Mouse (Mus musculus): ENCODE data around the gene Fam193a.
A peak's percentile ranks its signal among the peaks of the same experiment; 100 is the strongest.

Fam193a gene

DNA sequence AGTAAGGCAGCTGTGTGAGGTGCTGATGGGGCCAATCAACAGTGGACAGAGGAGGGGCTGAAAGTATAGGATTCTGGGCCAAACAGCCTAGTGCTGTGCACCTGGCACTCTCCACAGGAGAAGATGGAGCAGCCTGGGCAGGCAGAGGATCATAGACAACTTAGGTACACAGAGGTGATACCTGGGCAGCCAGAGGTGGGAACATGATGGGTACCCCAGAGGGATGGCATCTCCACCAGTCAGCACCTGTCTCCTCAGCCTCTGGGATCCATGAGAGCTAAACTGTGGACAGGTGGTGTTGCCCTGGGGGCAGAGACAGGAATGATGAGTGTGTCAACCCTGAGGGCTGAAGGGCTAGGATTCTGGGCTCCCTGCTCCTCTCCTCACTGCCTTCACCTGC lies 154.8 kb downstream of the Fam193a start:
- DNase-seq: peak; percentile 92

DNA sequence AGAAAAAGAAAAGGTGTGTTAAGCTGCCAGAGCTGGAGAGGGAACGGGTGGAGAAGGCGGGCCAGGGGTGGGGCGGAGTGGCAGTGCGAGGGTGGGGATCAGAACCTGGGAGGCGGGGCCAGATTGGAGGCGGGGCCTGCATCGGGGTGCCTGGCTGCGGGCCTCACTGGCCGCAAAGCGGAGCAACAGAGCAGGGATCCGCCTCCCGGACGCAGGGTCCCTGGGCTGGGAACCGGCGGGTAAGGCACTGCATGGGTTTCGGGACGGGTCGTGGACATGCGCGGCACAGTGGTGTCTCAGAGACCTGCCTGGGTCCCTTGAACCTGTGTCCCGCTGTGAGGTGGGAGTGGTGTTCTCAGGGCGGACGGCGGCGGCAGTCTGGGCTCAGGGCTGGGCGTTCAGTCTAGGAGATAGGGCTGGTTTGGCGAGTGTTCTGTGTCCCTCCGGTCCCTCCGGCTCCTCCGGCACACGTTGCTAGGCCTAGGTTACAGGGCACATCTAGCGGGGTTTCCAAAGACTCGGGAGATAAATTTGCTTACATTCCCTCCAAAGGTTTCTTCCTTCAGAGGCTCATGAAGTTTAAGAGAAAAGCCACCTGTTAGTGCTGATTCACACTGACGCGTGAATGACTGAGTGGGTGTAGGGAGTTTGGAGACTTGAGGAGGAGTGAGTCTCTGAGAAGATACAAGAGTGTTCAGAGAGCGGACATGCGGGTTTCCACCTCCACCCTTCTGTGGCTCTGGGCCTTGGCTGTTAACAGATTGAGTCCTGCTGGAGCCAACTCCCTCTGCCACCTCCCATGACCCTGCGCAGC lies 156.1 kb downstream of the Fam193a start, which contains the start of gene Sh3bp2:
TSS of gene Sh3bp2 (plus strand) at position 176 of the 814 bp plus-strand sequence.
- peak; percentile 100 for DNase-seq

DNA sequence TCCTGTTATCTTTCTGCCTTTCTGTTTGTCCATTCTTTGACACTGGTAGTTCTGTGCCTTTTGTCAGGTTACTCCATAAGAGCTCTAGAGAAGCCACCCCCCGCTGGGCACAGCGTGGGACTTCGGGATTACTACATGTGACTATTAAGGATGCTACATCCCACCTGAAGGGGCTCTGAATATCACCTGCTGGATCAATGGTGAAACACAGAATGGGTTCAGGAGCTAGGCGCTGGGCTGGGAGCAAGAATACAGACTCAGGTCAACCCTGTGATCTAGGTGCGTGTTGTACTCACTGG lies 156.7 kb downstream of the Fam193a start:
- peak; percentile 91 for DNase-seq

DNA sequence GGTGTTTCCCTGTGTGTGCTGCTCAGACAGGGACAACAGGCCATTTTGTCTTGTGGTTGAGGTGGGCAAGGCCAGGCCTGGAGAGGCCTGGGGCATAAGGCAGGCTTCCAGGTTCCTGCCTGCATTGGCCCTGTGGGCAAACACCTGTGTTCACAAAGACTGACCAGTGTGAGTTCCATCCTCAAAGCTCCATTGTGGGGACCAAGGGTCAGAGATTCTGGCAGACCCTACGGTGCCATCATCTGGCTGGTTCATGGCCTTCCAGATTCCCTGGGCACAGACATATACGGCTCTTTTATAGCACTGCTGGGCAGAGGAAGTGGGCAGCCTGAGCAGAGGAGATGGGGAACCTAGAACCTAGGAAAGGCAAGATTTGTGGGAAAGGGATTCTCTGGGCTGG lies 157.6 kb downstream of the Fam193a start:
- DNase-seq: peak; percentile 90

DNA sequence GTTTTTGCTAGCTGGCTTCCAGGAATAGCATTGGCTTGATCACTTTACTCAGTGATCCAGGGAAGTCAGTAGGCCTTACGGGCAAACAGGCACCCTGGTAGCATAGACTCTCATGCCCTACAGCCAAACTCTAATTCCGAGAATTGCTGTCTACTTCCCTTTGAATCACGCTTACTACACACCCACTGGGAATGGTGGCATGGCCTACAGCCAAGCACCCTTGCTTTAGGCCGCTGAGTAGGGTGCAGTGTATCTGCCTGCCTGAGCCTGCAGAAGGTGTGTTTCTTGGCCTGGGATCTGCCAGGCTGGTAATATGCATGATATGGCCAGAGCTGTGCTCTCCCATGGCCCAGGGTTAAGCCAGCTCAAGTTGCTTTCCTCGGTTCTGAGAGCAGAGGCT lies 159.0 kb downstream of the Fam193a start:
- DNase-seq: peak; percentile 91

DNA sequence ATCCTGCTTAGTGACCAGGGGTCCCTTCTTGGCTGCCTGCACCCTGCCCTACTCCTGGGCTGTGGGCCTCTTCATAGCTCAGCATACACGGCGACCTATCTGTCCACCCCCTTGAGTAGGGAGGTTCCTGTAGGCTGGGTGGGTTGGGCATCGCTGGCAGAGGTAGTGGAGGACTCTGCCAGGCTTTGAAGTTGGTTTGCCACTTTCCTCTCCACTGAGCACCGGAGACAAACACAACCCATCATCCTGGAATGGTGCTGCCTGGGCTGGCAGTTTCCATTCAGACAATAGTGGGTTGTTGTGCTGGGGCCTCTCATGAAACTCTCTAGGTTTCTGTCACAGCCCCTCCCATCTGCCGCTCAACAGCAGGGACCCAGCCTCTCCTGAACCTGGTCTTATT lies 160.4 kb downstream of the Fam193a start:
- DNase-seq: no peak

DNA sequence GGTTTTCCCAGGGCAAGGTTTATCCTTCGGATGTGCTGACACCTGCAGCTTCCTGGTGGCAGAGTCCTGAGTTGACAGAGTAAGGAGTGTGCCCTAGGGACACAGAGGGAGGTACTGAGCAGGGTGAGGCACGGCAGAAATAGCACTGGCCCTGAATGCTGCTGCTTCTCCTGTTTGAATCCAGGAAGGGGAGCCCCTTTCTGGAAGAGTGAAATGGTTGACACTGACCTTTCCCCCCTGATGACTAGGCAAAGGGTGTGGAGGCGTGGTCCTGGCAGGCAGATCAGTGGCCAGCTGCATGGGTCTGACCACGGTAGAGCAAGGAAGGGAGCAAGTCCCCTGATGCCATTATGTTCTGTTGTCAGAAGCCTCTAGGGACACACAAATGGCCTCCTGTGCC lies 161.0 kb downstream of the Fam193a start:
- peak; percentile 91 for DNase-seq

DNA sequence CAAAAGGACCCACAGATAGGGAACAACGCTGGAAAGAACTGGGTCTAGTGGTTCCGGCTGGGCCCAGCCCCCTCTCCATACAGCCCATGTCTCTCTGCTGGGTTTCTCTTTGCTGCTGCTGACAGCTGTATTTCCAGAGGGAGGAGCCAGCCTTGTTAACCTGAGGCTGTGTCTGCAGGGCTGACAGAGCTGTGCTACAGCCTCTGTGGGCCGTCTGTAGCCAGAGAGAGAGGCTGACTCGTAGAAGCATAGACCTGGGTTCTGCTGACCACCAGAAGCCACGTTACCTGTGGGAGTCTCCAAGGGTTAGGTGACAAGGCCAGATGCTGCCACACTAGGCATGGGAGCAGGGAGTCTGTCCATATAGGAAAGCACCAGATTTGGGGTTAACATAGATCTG lies 163.3 kb downstream of the Fam193a start:
- no peak for DNase-seq

DNA sequence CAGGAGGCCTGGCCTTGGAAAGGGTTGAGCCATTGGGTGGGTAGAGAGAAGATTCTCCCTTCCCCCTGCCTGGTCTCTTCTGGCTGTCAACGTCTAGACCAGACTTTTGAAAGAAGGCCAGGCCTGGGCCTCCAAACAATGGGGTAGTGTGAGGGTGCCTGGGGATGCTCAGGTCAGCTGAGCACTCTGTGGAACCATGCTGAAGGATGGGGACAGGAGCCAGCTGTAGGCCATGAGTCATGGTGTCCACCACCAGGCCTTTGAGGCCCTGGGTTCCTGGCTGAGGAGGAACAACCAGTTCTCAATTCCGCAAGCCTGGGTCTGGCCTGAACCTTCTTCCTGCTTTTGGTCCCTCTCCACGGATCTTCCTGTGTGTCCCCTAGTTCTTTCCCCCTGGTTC lies 164.1 kb downstream of the Fam193a start:
- DNase-seq: peak; percentile 99

DNA sequence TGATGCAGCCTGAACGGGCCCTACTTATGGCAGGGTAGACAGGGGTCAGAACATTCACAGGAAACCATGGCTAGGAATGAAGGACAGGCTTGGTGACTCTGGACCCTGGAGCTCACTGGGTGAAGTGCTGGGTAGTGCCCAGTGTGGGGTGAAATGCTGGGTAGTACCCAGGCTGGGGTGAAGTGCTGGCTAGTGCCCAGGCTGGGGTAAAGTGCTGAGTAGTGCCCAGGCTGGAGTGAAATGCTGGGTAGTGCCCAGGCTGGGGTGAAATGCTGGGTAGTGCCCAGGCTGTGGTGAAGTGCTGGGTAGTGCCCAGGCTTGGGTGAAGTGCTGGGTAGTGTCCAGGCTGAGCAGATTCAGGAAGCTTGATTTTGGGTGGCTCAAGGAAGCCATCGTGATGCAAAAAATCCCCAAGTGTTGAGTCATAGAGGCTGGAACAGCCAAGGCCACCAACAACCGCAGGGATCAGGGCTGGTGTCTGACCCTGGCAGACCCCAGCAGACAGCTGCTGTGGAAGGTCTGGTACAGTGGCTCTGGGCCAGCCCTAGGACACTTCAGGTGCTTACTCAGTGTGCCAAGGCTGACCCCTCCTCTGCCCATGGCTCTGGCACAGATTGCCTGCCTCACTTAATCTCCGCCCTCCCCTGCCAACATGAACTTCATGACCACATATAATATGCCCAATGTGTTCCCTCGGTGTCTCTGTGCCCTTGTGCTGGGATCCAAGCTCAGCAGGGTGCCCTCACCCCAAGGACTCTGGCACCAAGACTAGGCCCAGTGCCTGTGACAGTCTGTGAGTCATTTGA lies 165.2 kb downstream of the Fam193a start:
- DNase-seq: peak; percentile 97

DNA sequence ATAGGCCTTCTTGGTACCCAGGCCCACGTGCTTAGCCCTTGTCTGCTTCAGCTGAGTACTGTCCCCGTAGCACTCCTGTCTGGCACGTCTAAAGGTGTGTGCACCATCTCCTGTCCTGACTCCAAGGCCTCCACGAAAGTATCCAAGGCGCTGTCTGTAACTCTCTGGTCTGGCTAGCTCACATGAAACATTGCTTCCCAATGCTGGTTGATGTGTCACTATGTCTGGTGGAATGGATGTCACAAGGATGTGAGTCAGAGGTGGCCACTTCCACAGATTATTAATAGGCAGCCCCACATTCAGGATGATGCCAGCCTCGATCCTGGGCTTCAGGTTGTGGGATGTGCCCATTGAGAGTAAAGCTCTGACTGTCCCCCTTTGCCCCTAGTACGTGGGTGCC lies 166.1 kb downstream of the Fam193a start:
- no peak for DNase-seq

Measured in heart, adult 11 months (tissue).